Mouse (Mus musculus): Measurements from ENCODE around the gene Myo16. TPM values are rescaled to one million over a fixed set of nuclear protein-coding genes. Genes with fewer than 3 reads are reported as not detected.

The Myo16 gene
- polyA plus RNA-seq, 1 experiment from 2014 or later, result 0.89 TPM

DNA sequence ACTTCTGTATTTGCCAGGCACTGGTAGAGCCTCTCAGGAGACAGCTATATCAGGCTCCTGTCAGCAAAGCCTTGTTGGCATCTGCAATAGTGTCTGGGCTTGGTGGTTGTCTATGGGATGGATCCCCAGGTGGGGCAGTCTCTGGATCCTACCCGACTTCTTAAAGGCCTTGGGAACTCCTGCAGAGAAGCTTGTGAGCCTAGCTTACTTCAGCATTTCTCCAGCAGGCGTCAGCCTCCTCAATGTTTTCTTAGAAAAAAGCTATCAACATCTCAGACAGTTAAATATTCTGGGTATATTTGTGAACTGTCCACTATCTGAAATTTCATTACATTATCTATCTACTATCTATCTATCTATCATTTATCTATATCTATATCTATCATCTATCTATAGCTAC is 315.9 kb downstream of the Myo16 start:
- no peak for DNase-seq (ENCODE audit: low spot score)
- no peaks in the 10 kb centered on the region for H3K9me3 ChIP-seq (ENCODE audit: control insufficient read depth, low read length)
- H3K4me3 ChIP-seq (ENCODE audit: low read depth, low read length), result no peak overlapping the region
- WGBS, result 45% methylated on average over 2 of the region's 2 CpGs
- no peak overlapping the region for H3K9ac ChIP-seq (ENCODE audit: low read depth, low read length)
- H3K27me3 ChIP-seq (replicated peaks; ENCODE audit: control insufficient read depth, insufficient read depth, low read length), result no peaks in the 10 kb centered on the region
- H3K4me2 ChIP-seq (ENCODE audit: low read depth, low read length), result no peak overlapping the region
- H3K36me3 ChIP-seq (ENCODE audit: control insufficient read depth, insufficient read depth, low read length), result no peaks in the 10 kb centered on the region
- no peak overlapping the region for H3K27ac ChIP-seq (replicated peaks; ENCODE audit: low read depth, low read length)
- no peaks in the 10 kb centered on the region for H3K4me1 ChIP-seq (ENCODE audit: control insufficient read depth, insufficient read depth, low read length)
- ATAC-seq (ENCODE audit: low read depth), result no peak

DNA sequence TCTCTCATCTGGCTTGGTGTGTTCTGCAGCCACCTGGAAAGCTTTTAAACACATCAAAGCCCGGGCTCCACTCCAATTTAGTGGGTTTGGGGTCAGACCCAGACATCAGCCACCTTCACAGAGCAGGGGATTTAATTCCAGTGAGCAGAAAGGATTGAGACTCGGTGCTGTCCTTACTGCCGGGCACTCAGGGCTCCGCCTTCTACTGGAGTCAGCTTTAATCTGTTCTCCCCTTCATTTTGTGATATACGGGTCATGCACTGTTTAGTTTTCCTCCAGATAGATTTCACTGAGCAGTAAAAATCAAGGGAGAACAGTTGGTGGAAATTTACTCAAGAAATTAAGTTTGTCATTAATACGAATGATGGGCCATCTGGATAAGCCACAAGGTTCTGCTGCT is 316.6 kb downstream of the Myo16 start:
- Histone ChIP-seq H3K4me1 (ENCODE audit: control insufficient read depth, insufficient read depth, low read length) (no peaks in the 10 kb centered on the region), H3K27me3 (replicated peaks; ENCODE audit: control insufficient read depth, insufficient read depth, low read length) (no peaks in the 10 kb centered on the region), H3K9me3 (ENCODE audit: control insufficient read depth, low read length) (no peaks in the 10 kb centered on the region), H3K4me2 (ENCODE audit: low read depth, low read length) (no peak overlapping the region), H3K9ac (ENCODE audit: low read depth, low read length) (no peak overlapping the region), H3K36me3 (ENCODE audit: control insufficient read depth, insufficient read depth, low read length) (no peaks in the 10 kb centered on the region), H3K27ac (replicated peaks; ENCODE audit: low read depth, low read length) (no peak overlapping the region), H3K4me3 (ENCODE audit: low read depth, low read length) (no peak overlapping the region)
- no peak for ATAC-seq (ENCODE audit: low read depth)
- no peak for DNase-seq (ENCODE audit: low spot score)
- WGBS, result 39% methylated on average over 6 of the region's 6 CpGs

DNA sequence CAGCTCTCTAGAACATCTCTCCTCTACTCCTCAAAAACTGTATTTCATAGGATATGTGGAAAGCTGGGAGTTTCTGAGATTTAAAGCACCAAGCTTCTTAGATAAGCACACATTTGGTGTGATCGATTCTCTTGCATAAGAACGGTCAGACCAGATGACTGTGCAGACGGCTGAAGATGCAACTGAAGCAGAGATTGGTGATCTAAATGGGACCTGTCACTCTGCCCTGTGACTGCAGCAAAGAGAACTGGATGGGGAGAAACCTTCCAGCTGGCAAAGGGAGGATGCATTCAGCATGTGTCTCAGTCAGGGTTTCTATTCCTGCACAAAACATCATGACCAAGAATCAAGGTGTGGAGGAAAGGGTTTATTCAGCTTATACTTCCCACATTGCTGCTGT is 318.7 kb downstream of the Myo16 start:
- Histone ChIP-seq H3K4me3 (ENCODE audit: low read depth, low read length) (no peak overlapping the region), H3K4me1 (ENCODE audit: control insufficient read depth, insufficient read depth, low read length) (no peaks in the 10 kb centered on the region), H3K9me3 (ENCODE audit: control insufficient read depth, low read length) (no peaks in the 10 kb centered on the region), H3K4me2 (ENCODE audit: low read depth, low read length) (no peak overlapping the region), H3K27ac (replicated peaks; ENCODE audit: low read depth, low read length) (no peak overlapping the region), H3K36me3 (ENCODE audit: control insufficient read depth, insufficient read depth, low read length) (no peaks in the 10 kb centered on the region), H3K9ac (ENCODE audit: low read depth, low read length) (no peak overlapping the region), H3K27me3 (replicated peaks; ENCODE audit: control insufficient read depth, insufficient read depth, low read length) (no peaks in the 10 kb centered on the region)
- WGBS, result 81% methylated on average over 3 of the region's 3 CpGs
- ATAC-seq (ENCODE audit: low read depth) (no peak), DNase-seq (ENCODE audit: low spot score) (no peak)

DNA sequence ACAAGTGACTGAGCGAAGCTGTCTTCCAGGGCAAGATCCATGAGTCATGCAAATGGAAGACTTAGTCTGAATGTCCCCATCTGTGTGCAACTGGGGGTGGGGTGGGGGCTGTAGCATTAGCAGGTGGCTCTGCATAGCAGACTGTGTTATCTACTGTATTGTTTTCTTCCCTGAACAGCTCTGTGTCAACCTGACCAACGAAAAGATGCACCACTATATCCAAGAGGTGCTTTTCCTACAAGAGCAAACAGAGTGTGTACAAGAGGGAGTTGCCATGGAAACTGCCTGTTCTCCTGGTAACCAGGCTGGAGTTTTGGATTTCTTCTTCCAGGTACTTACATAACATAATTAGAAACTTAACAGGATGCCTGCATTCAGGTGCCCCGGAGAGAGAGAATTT is 320.7 kb downstream of the Myo16 start:
- H3K4me3 ChIP-seq (ENCODE audit: low read depth, low read length), result no peak overlapping the region
- no peak for ATAC-seq (ENCODE audit: low read depth)
- WGBS, result 77% methylated on average over 3 of the region's 3 CpGs
- no peak overlapping the region for H3K9ac ChIP-seq (ENCODE audit: low read depth, low read length)
- H3K27me3 ChIP-seq (replicated peaks; ENCODE audit: control insufficient read depth, insufficient read depth, low read length), result no peaks in the 10 kb centered on the region
- no peaks in the 10 kb centered on the region for H3K36me3 ChIP-seq (ENCODE audit: control insufficient read depth, insufficient read depth, low read length)
- no peak overlapping the region for H3K27ac ChIP-seq (replicated peaks; ENCODE audit: low read depth, low read length)
- H3K9me3 ChIP-seq (ENCODE audit: control insufficient read depth, low read length), result no peaks in the 10 kb centered on the region
- H3K4me2 ChIP-seq (ENCODE audit: low read depth, low read length), result no peak overlapping the region
- no peaks in the 10 kb centered on the region for H3K4me1 ChIP-seq (ENCODE audit: control insufficient read depth, insufficient read depth, low read length)
- DNase-seq (ENCODE audit: low spot score), result no peak

- no peak overlapping the region for H3K27ac ChIP-seq (replicated peaks; ENCODE audit: low read depth, low read length)
- DNase-seq (ENCODE audit: low spot score) (peak; percentile 35), ATAC-seq (ENCODE audit: low read depth) (no peak)
- H3K4me3 ChIP-seq (ENCODE audit: low read depth, low read length), result no peak overlapping the region
- no peaks in the 10 kb centered on the region for H3K4me1 ChIP-seq (ENCODE audit: control insufficient read depth, insufficient read depth, low read length)
- H3K36me3 ChIP-seq (ENCODE audit: control insufficient read depth, insufficient read depth, low read length), result no peaks in the 10 kb centered on the region
- 71% methylated on average over 10 of the region's 10 CpGs for WGBS
- H3K9me3 ChIP-seq (ENCODE audit: control insufficient read depth, low read length), result no peaks in the 10 kb centered on the region
- H3K9ac ChIP-seq (ENCODE audit: low read depth, low read length), result no peak overlapping the region
- no peaks in the 10 kb centered on the region for H3K27me3 ChIP-seq (replicated peaks; ENCODE audit: control insufficient read depth, insufficient read depth, low read length)
- H3K4me2 ChIP-seq (ENCODE audit: low read depth, low read length), result no peak overlapping the region
Observed at GRCm38 (mm10) chr8:10479059-10479458, 325.3 kb downstream of the Myo16 start.

- H3K27ac ChIP-seq (replicated peaks; ENCODE audit: low read depth, low read length), result no peak overlapping the region
- no peak overlapping the region for H3K4me3 ChIP-seq (ENCODE audit: low read depth, low read length)
- H3K4me1 ChIP-seq (ENCODE audit: control insufficient read depth, insufficient read depth, low read length), result no peaks in the 10 kb centered on the region
- DNase-seq (ENCODE audit: low spot score) (no peak), ATAC-seq (ENCODE audit: low read depth) (no peak)
- no peaks in the 10 kb centered on the region for H3K36me3 ChIP-seq (ENCODE audit: control insufficient read depth, insufficient read depth, low read length)
- no peaks in the 10 kb centered on the region for H3K9me3 ChIP-seq (ENCODE audit: control insufficient read depth, low read length)
- H3K9ac ChIP-seq (ENCODE audit: low read depth, low read length), result no peak overlapping the region
- no peak overlapping the region for H3K4me2 ChIP-seq (ENCODE audit: low read depth, low read length)
- WGBS, result 85% methylated on average over 8 of the region's 8 CpGs
- no peaks in the 10 kb centered on the region for H3K27me3 ChIP-seq (replicated peaks; ENCODE audit: control insufficient read depth, insufficient read depth, low read length)
Observed at GRCm38 (mm10) chr8:10480850-10481249, 327.1 kb downstream of the Myo16 start.

GRCm38 (mm10) chr8:10482064-10482463 is 328.4 kb downstream of the Myo16 start:
- DNase-seq (ENCODE audit: low spot score), result no peak
- Histone ChIP-seq H3K9ac (ENCODE audit: low read depth, low read length) (no peak overlapping the region), H3K4me3 (ENCODE audit: low read depth, low read length) (no peak overlapping the region), H3K27ac (replicated peaks; ENCODE audit: low read depth, low read length) (no peak overlapping the region), H3K9me3 (ENCODE audit: control insufficient read depth, low read length) (no peaks in the 10 kb centered on the region), H3K4me1 (ENCODE audit: control insufficient read depth, insufficient read depth, low read length) (no peaks in the 10 kb centered on the region), H3K27me3 (replicated peaks; ENCODE audit: control insufficient read depth, insufficient read depth, low read length) (no peaks in the 10 kb centered on the region), H3K36me3 (ENCODE audit: control insufficient read depth, insufficient read depth, low read length) (no peaks in the 10 kb centered on the region), H3K4me2 (ENCODE audit: low read depth, low read length) (no peak overlapping the region)
- ATAC-seq (ENCODE audit: low read depth), result no peak
- WGBS, result 82% methylated on average over 5 of the region's 5 CpGs

DNA sequence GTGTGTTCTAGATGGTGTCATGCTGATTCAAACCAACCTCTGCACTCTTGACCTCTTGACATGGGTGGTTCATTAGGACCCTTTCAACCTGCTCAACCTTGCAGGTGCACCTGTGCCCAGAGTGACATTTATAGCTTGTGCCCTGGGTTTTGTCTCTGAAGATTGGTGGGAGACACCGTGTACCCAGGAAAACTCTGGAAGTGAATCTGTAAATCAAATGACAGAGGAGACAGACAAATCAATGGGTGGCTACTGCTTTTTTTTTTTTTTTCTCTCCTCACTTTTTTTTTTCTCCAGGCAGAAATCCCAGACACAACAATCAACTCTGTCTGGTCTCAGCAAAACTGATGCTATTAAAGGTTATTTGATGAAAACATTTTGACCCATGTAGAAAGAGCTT is 329.2 kb downstream of the Myo16 start:
- WGBS, result 71% methylated on average over 1 of the region's 1 CpGs
- no peak overlapping the region for H3K4me2 ChIP-seq (ENCODE audit: low read depth, low read length)
- DNase-seq (ENCODE audit: low spot score), result no peak
- ATAC-seq (ENCODE audit: low read depth), result no peak
- H3K4me3 ChIP-seq (ENCODE audit: low read depth, low read length), result no peak overlapping the region
- H3K9me3 ChIP-seq (ENCODE audit: control insufficient read depth, low read length), result no peaks in the 10 kb centered on the region
- H3K36me3 ChIP-seq (ENCODE audit: control insufficient read depth, insufficient read depth, low read length), result no peaks in the 10 kb centered on the region
- H3K27me3 ChIP-seq (replicated peaks; ENCODE audit: control insufficient read depth, insufficient read depth, low read length), result no peaks in the 10 kb centered on the region
- H3K4me1 ChIP-seq (ENCODE audit: control insufficient read depth, insufficient read depth, low read length), result no peaks in the 10 kb centered on the region
- H3K27ac ChIP-seq (replicated peaks; ENCODE audit: low read depth, low read length), result no peak overlapping the region
- no peak overlapping the region for H3K9ac ChIP-seq (ENCODE audit: low read depth, low read length)

DNA sequence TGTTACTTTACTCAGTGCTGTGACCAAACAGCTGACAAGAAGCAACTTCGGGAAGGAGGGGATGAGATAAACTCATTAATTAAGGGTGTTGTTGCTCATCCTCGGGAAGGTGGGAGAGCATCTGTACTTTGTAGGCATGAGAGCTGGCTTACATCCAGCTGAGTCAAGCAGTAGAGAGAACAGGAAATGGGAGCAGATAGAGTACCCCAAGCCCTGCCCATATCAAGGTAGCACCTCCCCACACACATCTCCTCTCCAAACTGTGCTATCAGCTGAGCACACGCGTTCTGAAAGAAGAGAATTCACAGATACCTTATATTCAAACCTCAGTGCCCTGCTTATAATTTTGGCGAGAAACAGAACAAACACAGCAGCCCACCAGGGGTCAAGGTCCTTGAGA is 330.1 kb downstream of the Myo16 start:
- 62% methylated on average over 5 of the region's 5 CpGs for WGBS
- DNase-seq (ENCODE audit: low spot score) (no peak), ATAC-seq (ENCODE audit: low read depth) (no peak)
- no peaks in the 10 kb centered on the region for H3K4me1 ChIP-seq (ENCODE audit: control insufficient read depth, insufficient read depth, low read length)
- no peaks in the 10 kb centered on the region for H3K36me3 ChIP-seq (ENCODE audit: control insufficient read depth, insufficient read depth, low read length)
- H3K4me3 ChIP-seq (ENCODE audit: low read depth, low read length), result no peak overlapping the region
- H3K27ac ChIP-seq (replicated peaks; ENCODE audit: low read depth, low read length), result no peak overlapping the region
- H3K4me2 ChIP-seq (ENCODE audit: low read depth, low read length), result no peak overlapping the region
- H3K27me3 ChIP-seq (replicated peaks; ENCODE audit: control insufficient read depth, insufficient read depth, low read length), result no peaks in the 10 kb centered on the region
- H3K9ac ChIP-seq (ENCODE audit: low read depth, low read length), result no peak overlapping the region
- H3K9me3 ChIP-seq (ENCODE audit: control insufficient read depth, low read length), result no peaks in the 10 kb centered on the region
